Mouse (Mus musculus) heart, adult 8-10 months (tissue): ENCODE results near the gene Dtymk. TPM values are rescaled to one million over a fixed set of nuclear protein-coding genes. Genes with fewer than 3 reads are reported as not detected.
"Not testable (repeated sequence)": the region's sequence is repeated elsewhere in the genome, so short reads cannot be mapped to it uniquely, and the experiment has no call there.

Experiments
- DNase-seq: peaks from one replicate; pipeline ENCODE4 v3.0.0; 2022; ENCODE audit warnings: low spot score
- total RNA-seq, 4 experiments: library from RNA; stranded (reverse); gene quantifications; 2 replicates each; pipeline ENCODE4 v1.2.4; 2022

The Dtymk gene
- total RNA-seq, 4 experiments from 2014 or later: 20.2 to 24.3 (median 20.9) TPM

- no peak for DNase-seq
Observed at GRCm38 (mm10) chr1:93804818-93805217, 3.1 kb upstream of the Dtymk start.

- DNase-seq: peak; percentile 98
Observed at GRCm38 (mm10) chr1:93803556-93804507, 2.1 kb upstream of the Dtymk start, which contains the start of gene Ing5. TSS of gene Ing5 (plus strand) at chr1:93803965.

GRCm38 (mm10) chr1:93802771-93803170 is 1.0 kb upstream of the Dtymk start:
- no peak for DNase-seq

DNA sequence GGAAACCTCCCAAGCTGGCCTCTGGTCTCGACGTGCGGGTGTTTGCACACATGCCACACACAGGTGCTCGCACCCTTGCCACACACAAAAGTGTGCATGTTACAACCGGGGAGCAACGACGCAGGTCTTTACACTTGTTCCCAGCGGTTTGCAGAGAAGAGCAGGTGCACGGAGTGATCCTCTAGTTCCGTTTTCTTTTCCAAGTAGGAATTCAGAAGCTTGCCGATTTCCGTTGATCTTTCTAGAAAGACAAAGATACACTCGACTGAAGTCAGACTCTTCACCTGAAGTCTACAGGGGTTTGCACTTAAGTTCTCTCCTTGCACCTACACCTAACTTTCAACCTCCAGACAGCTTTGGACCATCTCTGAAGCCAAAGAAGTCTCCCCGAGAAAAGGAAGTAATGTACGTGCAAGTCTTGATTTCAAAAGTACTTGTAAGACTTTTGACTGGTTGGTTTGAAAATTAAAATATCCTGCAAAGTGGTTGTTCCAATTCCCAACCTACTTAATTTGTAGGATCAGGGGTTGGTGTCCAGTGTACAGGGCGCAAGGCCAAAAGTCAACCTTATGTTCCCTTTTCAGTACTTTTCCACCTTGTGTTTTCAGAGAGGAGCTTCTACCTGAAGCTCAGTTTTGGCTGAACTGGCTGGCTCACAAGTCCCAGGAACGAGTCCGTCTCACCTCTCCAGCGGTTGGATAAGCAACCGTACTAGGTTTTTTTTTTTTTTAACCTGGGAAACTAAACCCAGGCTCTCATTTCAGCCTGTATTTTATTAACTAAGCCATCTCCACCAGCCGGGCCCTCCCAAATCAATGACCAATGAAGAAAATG is 847 bp downstream of the Dtymk start:
- no peak for DNase-seq

- no peak for DNase-seq
Observed at GRCm38 (mm10) chr1:93795886-93796285, 5.8 kb downstream of the Dtymk start.

DNA sequence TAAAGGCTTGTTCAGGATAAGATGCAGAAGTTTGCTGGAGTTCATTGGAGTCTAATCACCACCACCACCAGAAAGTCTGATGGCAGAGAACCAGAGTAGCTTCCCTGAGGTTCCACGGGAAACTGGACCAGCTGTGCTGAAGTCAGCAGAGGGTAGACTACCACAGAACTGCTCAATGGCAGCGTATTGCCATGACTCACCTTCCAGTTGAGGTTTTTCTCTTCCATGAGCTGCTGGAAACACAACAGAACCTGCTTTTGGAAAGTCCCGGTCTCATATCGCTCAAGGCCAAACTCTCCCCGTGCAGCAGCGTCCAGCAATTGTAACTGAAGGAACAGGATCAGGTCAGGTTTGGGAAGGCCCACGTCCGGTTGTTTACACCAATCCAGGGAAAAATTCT is 7.2 kb downstream of the Dtymk start:
- no peak for DNase-seq

GRCm38 (mm10) chr1:93786912-93787311 is 14.8 kb downstream of the Dtymk start:
- no peak for DNase-seq

- DNase-seq: no peak
Observed at GRCm38 (mm10) chr1:93776686-93777085, 25.0 kb downstream of the Dtymk start.

DNA sequence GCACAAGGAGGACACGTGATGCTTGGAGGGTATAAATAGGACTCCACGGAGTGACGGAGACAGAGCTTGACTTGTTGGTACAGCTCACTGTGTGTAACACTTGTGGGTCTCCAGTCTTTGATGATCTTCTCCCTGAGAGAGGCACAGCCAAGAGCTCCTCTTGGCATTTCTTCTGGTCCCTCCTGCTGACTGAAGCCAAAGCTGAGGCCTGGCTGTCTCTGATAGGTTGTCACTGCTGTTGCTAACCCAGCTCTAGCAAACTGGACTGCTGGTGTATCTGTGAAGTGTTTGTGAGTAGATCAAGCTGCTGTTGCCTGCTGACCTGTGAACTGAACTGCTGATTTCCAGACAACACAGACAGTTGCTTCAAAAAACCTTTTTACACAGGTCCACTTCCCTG is 31.8 kb downstream of the Dtymk start:
- no peak for DNase-seq

- DNase-seq: no peak
Observed at GRCm38 (mm10) chr1:93767600-93767999, 34.1 kb downstream of the Dtymk start.

GRCm38 (mm10) chr1:93764871-93765591 is 36.7 kb downstream of the Dtymk start:
- no peak for DNase-seq

GRCm38 (mm10) chr1:93763531-93763930 is 38.2 kb downstream of the Dtymk start:
- not testable (repeated sequence) for DNase-seq

- DNase-seq: no peak
Observed at GRCm38 (mm10) chr1:93760076-93760475, 41.7 kb downstream of the Dtymk start.

- no peak for DNase-seq
Observed at GRCm38 (mm10) chr1:93756154-93756553, 45.6 kb downstream of the Dtymk start.

DNA sequence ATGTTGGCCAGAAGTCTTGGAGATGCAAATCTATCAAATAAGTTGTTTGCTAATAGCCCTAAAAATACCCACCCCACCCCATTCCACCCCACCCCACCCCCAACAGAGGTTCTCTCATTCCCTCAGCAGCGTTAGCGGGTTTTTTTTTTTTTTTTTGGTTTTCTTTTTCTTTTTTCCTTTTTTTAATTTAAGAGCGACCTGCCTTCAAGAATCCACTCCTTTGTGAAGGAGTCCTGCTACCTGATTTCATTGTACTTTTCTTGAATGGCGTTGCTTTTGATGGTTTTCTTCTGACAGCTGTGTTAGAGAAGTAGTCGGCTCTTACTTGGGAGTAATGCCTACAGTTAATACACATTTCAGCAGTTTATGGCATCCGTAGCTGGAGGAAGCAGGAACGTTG is 46.1 kb downstream of the Dtymk start:
- DNase-seq: no peak

DNA sequence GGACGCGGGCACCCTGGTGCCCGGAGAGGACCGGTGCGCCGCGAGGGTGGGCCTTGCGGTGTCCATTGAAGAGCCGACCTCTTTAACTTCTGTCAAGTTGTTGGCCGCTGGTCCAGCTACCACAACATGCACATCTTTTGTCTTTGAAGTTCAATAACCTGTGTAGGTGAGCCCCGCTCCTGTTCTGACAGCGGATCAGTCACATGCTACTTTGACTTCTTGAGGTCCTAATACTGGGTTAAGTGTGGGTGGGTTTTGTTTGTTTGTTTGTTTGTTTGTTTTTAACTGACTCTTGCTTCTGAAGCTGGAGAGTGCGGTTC is 46.5 kb downstream of the Dtymk start:
- no peak for DNase-seq

DNA sequence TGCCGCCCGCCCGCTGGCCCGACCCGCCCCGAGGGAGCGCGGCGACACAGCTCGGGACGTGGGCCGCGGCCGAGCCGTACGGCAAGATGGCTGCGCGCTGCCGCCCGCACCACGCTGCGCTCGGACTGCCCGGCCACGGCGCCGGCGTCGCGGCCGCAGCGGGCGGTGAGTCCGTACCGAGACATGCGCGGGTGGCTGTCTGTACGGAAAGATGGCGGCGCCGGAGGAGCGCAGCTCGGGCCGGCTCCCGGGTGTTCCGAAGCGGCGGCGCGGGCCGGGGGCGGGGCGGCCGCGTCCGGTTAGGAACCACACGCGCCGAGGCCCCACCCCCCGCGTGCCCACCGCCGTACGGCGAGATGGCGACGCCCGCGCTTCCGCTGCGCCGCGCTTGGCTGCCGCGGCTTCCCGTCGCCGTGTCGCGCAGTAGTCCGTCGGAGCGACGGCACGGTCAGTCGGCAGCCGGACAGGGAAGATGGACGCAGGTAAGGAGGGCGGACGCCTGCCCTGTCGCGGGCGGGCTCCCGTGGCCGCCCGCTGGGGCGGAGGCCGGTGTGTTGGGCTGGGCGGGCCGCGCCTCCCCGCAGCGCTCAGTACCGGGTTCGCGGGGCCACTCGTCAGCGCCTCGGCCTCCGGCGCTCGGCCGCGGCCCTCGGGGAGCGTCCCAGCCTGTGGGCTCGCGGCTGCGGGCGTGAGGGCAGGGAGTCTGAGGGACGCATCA is 47.0 kb downstream of the Dtymk start, which contains the start of gene Thap4:
Gene Thap4, minus strand, starts transcription at position 292 of the 718 bp plus-strand sequence.
- DNase-seq: peak; percentile 83

- peak; percentile 26 for DNase-seq
Observed at GRCm38 (mm10) chr1:93753911-93754572, 47.7 kb downstream of the Dtymk start.

DNA sequence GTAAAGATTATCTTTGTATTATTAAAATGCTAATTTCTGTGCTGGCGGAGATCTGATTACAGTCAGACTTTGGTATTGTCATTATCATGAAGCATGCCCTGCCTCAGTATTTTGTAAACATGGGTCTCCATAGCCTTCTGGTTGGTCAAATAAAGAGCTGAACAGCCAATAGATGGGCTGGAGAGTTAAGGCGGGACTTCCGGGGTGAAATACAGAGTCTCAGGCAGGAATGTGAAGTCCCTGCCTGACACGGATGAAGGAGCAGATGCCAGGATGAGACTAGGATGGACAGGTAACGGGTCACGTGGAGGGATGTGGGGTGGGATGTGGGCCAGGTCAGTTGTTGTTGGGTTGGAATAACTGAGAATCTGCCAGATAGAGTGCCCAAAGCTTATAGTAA is 50.4 kb downstream of the Dtymk start, which contains the start of gene Atg4b:
Gene Atg4b, plus strand, starts transcription at position 211 of the 400 bp plus-strand sequence.
- DNase-seq: no peak

GRCm38 (mm10) chr1:93748539-93748938 is 53.2 kb downstream of the Dtymk start:
- DNase-seq: no peak
